10 mouse cellular contexts compared by ENCODE assay signal in genomic region chr6:124921539-124921938, GRCm38 (mm10). TPM values are rescaled to one million over a fixed set of nuclear protein-coding genes. Genes with fewer than 3 reads are reported as not detected.
DNase-seq lines count a peak whose midpoint lies in the region; ATAC-seq and TF ChIP-seq lines count a peak whose summit lies in the region.
"Had no signal": no experiment of that assay in that cellular context is flagged by ENCODE, and none has a peak within 500 bp of the region (broad histone marks: within the 10 kb centered on the region; RNA-seq: fewer than 3 reads in every experiment).

No protein-coding gene starts in this region.

- no peaks in the 10 kb centered on the region for H3K27me3 ChIP-seq in heart, embryonic 12.5 days (replicated peaks)
- H3K27me3 ChIP-seq in CH12.LX (replicated peaks), result peaks cover 10% of the 10 kb centered on the region
- H3K27me3 ChIP-seq in forebrain, embryonic 14.5 days (replicated peaks; ENCODE audit: control insufficient read depth, insufficient read depth, low read length), result no peaks in the 10 kb centered on the region

- DNase-seq in heart, adult 8-10 months (ENCODE audit: low spot score), result no peak
- DNase-seq in CH12.LX (ENCODE audit: extremely low read depth), result peak; percentile 52
- DNase-seq in forebrain, embryonic 14.5 days (ENCODE audit: low spot score), result no peak
- no peak for DNase-seq in adipocyte (ENCODE audit: low spot score)
- DNase-seq: cerebellum, adult 18-20 months had no signal

- H3K9ac ChIP-seq in heart, embryonic 12.5 days, result no peak overlapping the region
- H3K9ac ChIP-seq in CH12.LX (ENCODE audit: insufficient read depth, low read depth), result no peak overlapping the region
- H3K9ac ChIP-seq in forebrain, embryonic 14.5 days (ENCODE audit: low read length), result no peak overlapping the region

- H3K4me2 ChIP-seq in heart, embryonic 12.5 days, result no peak overlapping the region
- H3K4me2 ChIP-seq in CH12.LX (ENCODE audit: insufficient read depth, low read depth, poor library complexity, severe bottlenecking), result no peak overlapping the region
- H3K4me2 ChIP-seq in forebrain, embryonic 14.5 days (ENCODE audit: low read length), result no peak overlapping the region

- no peak for TF ChIP-seq EP300 in CH12.LX (IDR thresholded peaks at IDR 0.05; ENCODE audit: low read length)

- no peak for TF ChIP-seq RAD21 in CH12.LX (IDR thresholded peaks at IDR 0.05; ENCODE audit: low read depth, low read length)

- H3K4me1 ChIP-seq in heart, embryonic 12.5 days (replicated peaks), result peaks cover 42% of the 10 kb centered on the region
- peaks cover 3 to 42% of the 10 kb centered on the region in 2 experiments; a peak in 3 of 4 replicates for H3K4me1 ChIP-seq in CH12.LX (ENCODE audit: control insufficient read depth in 1 of 2, insufficient read depth in 2 of 2)
- H3K4me1 ChIP-seq in forebrain, embryonic 14.5 days (ENCODE audit: control insufficient read depth, insufficient read depth, low read length), result peaks cover 23% of the 10 kb centered on the region

- ATAC-seq in heart, embryonic 12.5 days (ENCODE audit: insufficient number of reproducible peaks, low FRiP score), result no peak
- no peak for ATAC-seq in forebrain, embryonic 14.5 days
- peak; percentile 49 for ATAC-seq in megakaryocyte, adult 5-6 weeks (ENCODE audit: poor library complexity, severe bottlenecking)
- no peak for ATAC-seq in CD4-positive, CD25-positive, alpha-beta regulatory T cell, adult 4 months
- ATAC-seq in frontal cortex, adult (ENCODE audit: low TSS enrichment), result no peak

- WGBS in heart, embryonic 12.5 days, result 68% methylated on average over 4 of the region's 4 CpGs
- 65% methylated on average over 4 of the region's 4 CpGs for WGBS in forebrain, embryonic 14.5 days

- H3K9me3 ChIP-seq in heart, embryonic 12.5 days (replicated peaks), result no peaks in the 10 kb centered on the region
- H3K9me3 ChIP-seq in CH12.LX (replicated peaks; ENCODE audit: low read length), result no peaks in the 10 kb centered on the region
- no peaks in the 10 kb centered on the region for H3K9me3 ChIP-seq in forebrain, embryonic 14.5 days (replicated peaks; ENCODE audit: control insufficient read depth, low read length)
- H3K9me3 ChIP-seq: G1E had no signal

- no peak for TF ChIP-seq CTCF in CH12.LX (conservative IDR thresholded peaks at IDR 0.05 in 1 of 2, IDR thresholded peaks at IDR 0.05 in 1 of 2; ENCODE audit: low read depth in 2 of 2, low read length in 2 of 2)

- peak overlapping the region; percentile 100; the same call in 1 of the 2 replicates for H3K27ac ChIP-seq in heart, embryonic 12.5 days (ENCODE audit: poor library complexity, severe bottlenecking)
- no peak overlapping the region for H3K27ac ChIP-seq in CH12.LX (ENCODE audit: insufficient read depth, low read depth)
- peak overlapping the region; percentile 100; the same call in 1 of the 2 replicates for H3K27ac ChIP-seq in forebrain, embryonic 14.5 days (ENCODE audit: low read depth, low read length)

- in situ Hi-C loops in CH12.LX (cut with MboI; ENCODE audit: low pct_ligation_motif_present, low pct_unique_long_range_greater_than_20kb, low sequenced_read_pairs), result no loop called here

- no peak overlapping the region for H3K4me3 ChIP-seq in heart, embryonic 12.5 days
- H3K4me3 ChIP-seq in CH12.LX (replicated peaks in 1 of 3; ENCODE audit: low read depth in 2 of 3, low read length in 2 of 3, poor library complexity in 1 of 3), result no peak overlapping the region
- H3K4me3 ChIP-seq in forebrain, embryonic 14.5 days (ENCODE audit: low read depth, low read length), result no peak overlapping the region

- TF ChIP-seq POLR2A in CH12.LX (IDR thresholded peaks at IDR 0.05; ENCODE audit: low read depth, low read length), result no peak

- dilution Hi-C loops in CH12.LX (cut with MboI; ENCODE audit: extremely low pct_ligation_motif_present, extremely low pct_unique_long_range_greater_than_20kb, low sequenced_read_pairs), result no loop called here

- H3K79me2 ChIP-seq in CH12.LX (replicated peaks; ENCODE audit: control insufficient read depth, extremely low read depth, insufficient read depth, poor library complexity, severe bottlenecking), result no peaks in the 10 kb centered on the region

- H3K36me3 ChIP-seq in heart, embryonic 12.5 days, result no peaks in the 10 kb centered on the region
- no peaks in the 10 kb centered on the region for H3K36me3 ChIP-seq in CH12.LX (replicated peaks in 1 of 2; ENCODE audit: control insufficient read depth in 1 of 2, insufficient read depth in 1 of 2, low read length in 1 of 2)
- H3K36me3 ChIP-seq in forebrain, embryonic 14.5 days (ENCODE audit: control insufficient read depth, insufficient read depth, low read length), result no peaks in the 10 kb centered on the region
- H3K36me3 ChIP-seq: G1E had no signal

TF ChIP-seq in CH12.LX, 34 proteins besides CTCF, POLR2A, EP300 and RAD21 (continues in another document):
- no peak for TF ChIP-seq ZKSCAN1 (IDR thresholded peaks at IDR 0.05; ENCODE audit: borderline replicate concordance, low read depth, low read length)
- no peak for TF ChIP-seq CHD1 (IDR thresholded peaks at IDR 0.05; ENCODE audit: low read depth, low read length)
- no peak for TF ChIP-seq JUND (conservative IDR thresholded peaks at IDR 0.05; ENCODE audit: low read depth, low read length)
- no peak for TF ChIP-seq HCFC1 (IDR thresholded peaks at IDR 0.05; ENCODE audit: low read depth, low read length)
- TF ChIP-seq NRF1 (IDR thresholded peaks at IDR 0.05; ENCODE audit: low read depth, low read length), result no peak
- TF ChIP-seq CHD2 (IDR thresholded peaks at IDR 0.05; ENCODE audit: low read length), result no peak
- TF ChIP-seq KAT2A (IDR thresholded peaks at IDR 0.05; ENCODE audit: insufficient replicate concordance, low read length), result no peak
- TF ChIP-seq SIN3A (IDR thresholded peaks at IDR 0.05; ENCODE audit: low read length), result no peak
- no peak for TF ChIP-seq MAZ (IDR thresholded peaks at IDR 0.05; ENCODE audit: low read depth, low read length)
- TF ChIP-seq BHLHE40 (IDR thresholded peaks at IDR 0.05; ENCODE audit: low read depth, low read length), result peak; percentile 57; the same call in 1 of the 2 replicates
- no peak for TF ChIP-seq MAFK (IDR thresholded peaks at IDR 0.05; ENCODE audit: insufficient replicate concordance, low read length)

RNA-seq across cellular contexts. Expression of gene Ptms, which starts 1.6 kb away (rescaled TPM):
- 233 and 243 TPM in 2 replicates for polyA plus RNA-seq in heart, embryonic 12.5 days (2016; fragmentation: Nextera tagmentation; extraction: Ambion mirVana)
- 100 to 1,000 TPM; 116 to 160 (median 152) TPM for total RNA-seq in heart, adult 8-10 months (2022)
- 11.0 and 12.8 TPM in 2 replicates for total RNA-seq in CH12.LX (2012; rRNA removed)
- total RNA-seq in CH12.LX (2014; rRNA removed), result 7.0 and 8.1 TPM in 2 replicates
- polyA plus RNA-seq in CH12.LX (2012; ENCODE audit: insufficient read length, low read depth), result 96.6 and 99.6 TPM in 2 replicates
- 479 and 481 TPM in 2 replicates for polyA plus RNA-seq in forebrain, embryonic 14.5 days (2014; fragmentation: Nextera tagmentation; extraction: Ambion mirVana)
- total RNA-seq in megakaryocyte, adult 5-6 weeks (2015), result 129 and 159 TPM in 2 replicates
- total RNA-seq in megakaryocyte, adult 5-6 weeks (2017), result 195 and 207 TPM in 2 replicates
- polyA plus RNA-seq in CD4-positive, CD25-positive, alpha-beta regulatory T cell, adult 4 months (2017; shearing (Covaris generic)), result 10 to 100 TPM in 1 of 2 experiments, 1 to 10 TPM in 1; 5.4 to 10.6 TPM

RNA-seq across cellular contexts. Expression of gene Mlf2, which starts 9.6 kb away (rescaled TPM):
- 357 and 358 TPM in 2 replicates for polyA plus RNA-seq in heart, embryonic 12.5 days (2016; fragmentation: Nextera tagmentation; extraction: Ambion mirVana)
- total RNA-seq in heart, adult 8-10 months (2022), result 100 to 1,000 TPM; 177 to 202 (median 195) TPM
- total RNA-seq in CH12.LX (2012; rRNA removed) (116 and 129 TPM in 2 replicates), CH12.LX (2014; rRNA removed) (109 and 124 TPM in 2 replicates)
- polyA plus RNA-seq in CH12.LX (2012; ENCODE audit: insufficient read length, low read depth), result 203 and 210 TPM in 2 replicates
- polyA plus RNA-seq in forebrain, embryonic 14.5 days (2014; fragmentation: Nextera tagmentation; extraction: Ambion mirVana), result 470 and 520 TPM in 2 replicates
- 73.6 and 82.9 TPM in 2 replicates for total RNA-seq in megakaryocyte, adult 5-6 weeks (2015)
- total RNA-seq in megakaryocyte, adult 5-6 weeks (2017), result 50.9 and 70.6 TPM in 2 replicates
- 10 to 100 TPM; 39.0 to 40.7 TPM for polyA plus RNA-seq in CD4-positive, CD25-positive, alpha-beta regulatory T cell, adult 4 months (2017; shearing (Covaris generic))

RNA-seq across cellular contexts. Expression of gene Lag3, which starts 10.0 kb away (rescaled TPM):
- polyA plus RNA-seq in heart, embryonic 12.5 days (2016; fragmentation: Nextera tagmentation; extraction: Ambion mirVana), result 1.4 and 1.5 TPM in 2 replicates
- under 1 TPM in 2 of 4 experiments, not detected in 2; 0.24 to 0.75 TPM for total RNA-seq in heart, adult 8-10 months (2022)
- total RNA-seq in CH12.LX (2012; rRNA removed), result 1.2 and 1.9 TPM in 2 replicates
- total RNA-seq in CH12.LX (2014; rRNA removed), result 0.32 and 0.52 TPM in 2 replicates
- 1.5 and 2.0 TPM in 2 replicates for polyA plus RNA-seq in CH12.LX (2012; ENCODE audit: insufficient read length, low read depth)
- polyA plus RNA-seq in forebrain, embryonic 14.5 days (2014; fragmentation: Nextera tagmentation; extraction: Ambion mirVana), result 1.2 and 2.7 TPM in 2 replicates
- 1.2 TPM in 2 replicates for total RNA-seq in megakaryocyte, adult 5-6 weeks (2015)
- 0.44 and 1.4 TPM in 2 replicates for total RNA-seq in megakaryocyte, adult 5-6 weeks (2017)
- polyA plus RNA-seq in CD4-positive, CD25-positive, alpha-beta regulatory T cell, adult 4 months (2017; shearing (Covaris generic)), result 10 to 100 TPM; 19.0 to 29.0 TPM
- polyA plus RNA-seq: G1E had no signal

RNA-seq across cellular contexts. Expression of gene Cd4, which starts 33.5 kb away (rescaled TPM):
- not detected in 2 replicates for polyA plus RNA-seq in heart, embryonic 12.5 days (2016; fragmentation: Nextera tagmentation; extraction: Ambion mirVana)
- under 1 TPM; 0.19 to 0.54 (median 0.25) TPM for total RNA-seq in heart, adult 8-10 months (2022)
- total RNA-seq in CH12.LX (2012; rRNA removed) (0.29 and 0.34 TPM in 2 replicates), CH12.LX (2014; rRNA removed) (0.26 and 0.27 TPM in 2 replicates)
- 1.1 and 1.6 TPM in 2 replicates for polyA plus RNA-seq in CH12.LX (2012; ENCODE audit: insufficient read length, low read depth)
- 0.29 and 0.38 TPM in 2 replicates for polyA plus RNA-seq in forebrain, embryonic 14.5 days (2014; fragmentation: Nextera tagmentation; extraction: Ambion mirVana)
- 0.09 and 0.71 TPM in 2 replicates for total RNA-seq in megakaryocyte, adult 5-6 weeks (2015)
- 0.20 and 0.37 TPM in 2 replicates for total RNA-seq in megakaryocyte, adult 5-6 weeks (2017)
- polyA plus RNA-seq in CD4-positive, CD25-positive, alpha-beta regulatory T cell, adult 4 months (2017; shearing (Covaris generic)), result 100 to 1,000 TPM; 268 to 648 TPM
- polyA plus RNA-seq: G1E had no signal

RNA-seq across cellular contexts. Expression of gene Cops7a, which starts 43.8 kb away (rescaled TPM):
- polyA plus RNA-seq in heart, embryonic 12.5 days (2016; fragmentation: Nextera tagmentation; extraction: Ambion mirVana), result 148 and 149 TPM in 2 replicates
- 100 to 1,000 TPM in 2 of 4 experiments, 10 to 100 TPM in 2; 98.1 to 109 (median 103) TPM for total RNA-seq in heart, adult 8-10 months (2022)
- total RNA-seq in CH12.LX (2012; rRNA removed) (85.6 and 104 TPM in 2 replicates), CH12.LX (2014; rRNA removed) (62.8 and 73.2 TPM in 2 replicates)
- polyA plus RNA-seq in CH12.LX (2012; ENCODE audit: insufficient read length, low read depth), result 98.6 and 114 TPM in 2 replicates
- polyA plus RNA-seq in forebrain, embryonic 14.5 days (2014; fragmentation: Nextera tagmentation; extraction: Ambion mirVana), result 96.5 and 105 TPM in 2 replicates
- 35.4 and 37.2 TPM in 2 replicates for total RNA-seq in megakaryocyte, adult 5-6 weeks (2015)
- 19.4 and 25.7 TPM in 2 replicates for total RNA-seq in megakaryocyte, adult 5-6 weeks (2017)
- 10 to 100 TPM; 66.2 to 93.4 TPM for polyA plus RNA-seq in CD4-positive, CD25-positive, alpha-beta regulatory T cell, adult 4 months (2017; shearing (Covaris generic))
